In genomic region chr2:10101180-10101579, GRCm38 (mm10) we compare ENCODE assay signal across 9 mouse cellular contexts. TPM values are rescaled to one million over a fixed set of nuclear protein-coding genes. Genes with fewer than 3 reads are reported as not detected.
DNase-seq lines count a peak whose midpoint lies in the region; ATAC-seq and TF ChIP-seq lines count a peak whose summit lies in the region.
"Had no signal": no experiment of that assay in that cellular context is flagged by ENCODE, and none has a peak within 500 bp of the region (broad histone marks: within the 10 kb centered on the region; RNA-seq: fewer than 3 reads in every experiment).

No protein-coding gene starts in this region.

- peak; percentile 98 for TF ChIP-seq CTCF in stomach, postnatal 0 days (IDR thresholded peaks at IDR 0.05; ENCODE audit: low read depth)

- peak; percentile 59 for DNase-seq in forebrain, embryonic 11.5 days (ENCODE audit: low spot score)
- peak; percentile 77 for DNase-seq in CD4-positive, CD25-positive, alpha-beta regulatory T cell, adult 2 months (ENCODE audit: low read depth, low spot score)
- DNase-seq in c-Kit-positive CD71-negative TER-119-negative erythroid progenitor cells, embryonic 14.5 days (ENCODE audit: low read depth) = peak; percentile 35
- peak; percentile 59 for DNase-seq in hindbrain, embryonic 11.5 days (ENCODE audit: low spot score)
- peak; percentile 38 for DNase-seq in left cerebral cortex, adult 11 months (ENCODE audit: low spot score)
- peak; percentile 45 for DNase-seq in mesoderm, embryonic 11.5 days (ENCODE audit: low read depth, low spot score)
- peak; percentile 45 for DNase-seq in stomach, postnatal 0 days (ENCODE audit: low spot score)

- H3K4me3 ChIP-seq in forebrain, embryonic 11.5 days (ENCODE audit: low read depth, low read length) = no peak overlapping the region
- no peak overlapping the region for H3K4me3 ChIP-seq in forebrain, embryonic 16.5 days (replicated peaks; ENCODE audit: low read length)
- H3K4me3 ChIP-seq in hindbrain, embryonic 11.5 days (ENCODE audit: low read depth, low read length) = no peak overlapping the region
- no peak overlapping the region for H3K4me3 ChIP-seq in stomach, postnatal 0 days (ENCODE audit: low read depth, low read length)
- H3K4me3 ChIP-seq: stomach, embryonic 15.5 days had no signal

- H3K27ac ChIP-seq in forebrain, embryonic 11.5 days (ENCODE audit: low read depth, low read length) = no peak overlapping the region
- no peak overlapping the region for H3K27ac ChIP-seq in forebrain, embryonic 16.5 days (ENCODE audit: low read length)
- H3K27ac ChIP-seq in hindbrain, embryonic 11.5 days (ENCODE audit: low read depth, low read length) = no peak overlapping the region
- no peak overlapping the region for H3K27ac ChIP-seq in stomach, postnatal 0 days (replicated peaks)
- H3K27ac ChIP-seq: stomach, embryonic 15.5 days had no signal

- 42% methylated on average over 6 of the region's 6 CpGs for WGBS in forebrain, embryonic 11.5 days
- 32% methylated on average over 6 of the region's 6 CpGs for WGBS in forebrain, embryonic 16.5 days
- WGBS in hindbrain, embryonic 11.5 days = 47% methylated on average over 6 of the region's 6 CpGs
- 31% methylated on average over 6 of the region's 6 CpGs for WGBS in stomach, postnatal 0 days

- H3K9me3 ChIP-seq in forebrain, embryonic 11.5 days (ENCODE audit: control insufficient read depth, low read length) = no peaks in the 10 kb centered on the region
- no peaks in the 10 kb centered on the region for H3K9me3 ChIP-seq in forebrain, embryonic 16.5 days (ENCODE audit: control insufficient read depth, low read length)
- no peaks in the 10 kb centered on the region for H3K9me3 ChIP-seq in hindbrain, embryonic 11.5 days (ENCODE audit: control insufficient read depth, low read length)
- no peaks in the 10 kb centered on the region for H3K9me3 ChIP-seq in stomach, postnatal 0 days (ENCODE audit: control insufficient read depth, low read length)
- H3K9me3 ChIP-seq: stomach, embryonic 15.5 days had no signal

- no peaks in the 10 kb centered on the region for H3K27me3 ChIP-seq in forebrain, embryonic 11.5 days (ENCODE audit: control insufficient read depth, insufficient read depth, low read length)
- no peaks in the 10 kb centered on the region for H3K27me3 ChIP-seq in forebrain, embryonic 16.5 days (replicated peaks; ENCODE audit: control insufficient read depth, insufficient read depth, low read length)
- no peaks in the 10 kb centered on the region for H3K27me3 ChIP-seq in hindbrain, embryonic 11.5 days (ENCODE audit: control insufficient read depth, insufficient read depth, low read length)
- no peaks in the 10 kb centered on the region for H3K27me3 ChIP-seq in stomach, postnatal 0 days (ENCODE audit: control insufficient read depth, insufficient read depth, low read length)
- H3K27me3 ChIP-seq: stomach, embryonic 15.5 days had no signal

- no peak for TF ChIP-seq EP300 in stomach, postnatal 0 days (optimal IDR thresholded peaks at IDR 0.05)

- no peak for ATAC-seq in forebrain, embryonic 11.5 days (replicated peaks; ENCODE audit: low FRiP score)
- ATAC-seq in forebrain, embryonic 16.5 days = no peak
- 0 out of 2 replicates have a peak, but pooled peaks have one; percentile 31 for ATAC-seq in hindbrain, embryonic 11.5 days (ENCODE audit: low FRiP score)
- ATAC-seq in stomach, postnatal 0 days (ENCODE audit: low FRiP score, low TSS enrichment) = peak; percentile 63

- H3K9ac ChIP-seq in forebrain, embryonic 11.5 days (ENCODE audit: low read length) = no peak overlapping the region
- H3K9ac ChIP-seq in forebrain, embryonic 16.5 days (replicated peaks; ENCODE audit: low read depth, low read length) = no peak overlapping the region
- no peak overlapping the region for H3K9ac ChIP-seq in hindbrain, embryonic 11.5 days (ENCODE audit: low read depth, low read length)
- H3K9ac ChIP-seq in stomach, postnatal 0 days (ENCODE audit: low read length) = no peak overlapping the region
- H3K9ac ChIP-seq: stomach, embryonic 15.5 days had no signal

- no peaks in the 10 kb centered on the region for H3K4me1 ChIP-seq in forebrain, embryonic 11.5 days (replicated peaks; ENCODE audit: control insufficient read depth, insufficient read depth, low read length)
- no peaks in the 10 kb centered on the region for H3K4me1 ChIP-seq in forebrain, embryonic 16.5 days (replicated peaks; ENCODE audit: control insufficient read depth, insufficient read depth, low read length)
- H3K4me1 ChIP-seq in hindbrain, embryonic 11.5 days (replicated peaks; ENCODE audit: control insufficient read depth, insufficient read depth, low read length) = no peaks in the 10 kb centered on the region
- H3K4me1 ChIP-seq in stomach, postnatal 0 days (replicated peaks; ENCODE audit: control insufficient read depth, insufficient read depth) = no peaks in the 10 kb centered on the region
- H3K4me1 ChIP-seq: stomach, embryonic 15.5 days had no signal

- H3K36me3 ChIP-seq in forebrain, embryonic 11.5 days (ENCODE audit: control insufficient read depth, insufficient read depth, low read length) = no peaks in the 10 kb centered on the region
- no peaks in the 10 kb centered on the region for H3K36me3 ChIP-seq in forebrain, embryonic 16.5 days (ENCODE audit: control insufficient read depth, insufficient read depth)
- H3K36me3 ChIP-seq in hindbrain, embryonic 11.5 days (ENCODE audit: control insufficient read depth, insufficient read depth, low read length) = no peaks in the 10 kb centered on the region
- H3K36me3 ChIP-seq in stomach, postnatal 0 days (ENCODE audit: control insufficient read depth, insufficient read depth, low read length) = no peaks in the 10 kb centered on the region
- H3K36me3 ChIP-seq: stomach, embryonic 15.5 days had no signal

- no peak overlapping the region for H3K4me2 ChIP-seq in forebrain, embryonic 11.5 days (ENCODE audit: low read depth, low read length, severe bottlenecking)
- no peak overlapping the region for H3K4me2 ChIP-seq in forebrain, embryonic 16.5 days (ENCODE audit: low read length)
- no peak overlapping the region for H3K4me2 ChIP-seq in hindbrain, embryonic 11.5 days (replicated peaks; ENCODE audit: low read depth, low read length)
- H3K4me2 ChIP-seq in stomach, postnatal 0 days (replicated peaks; ENCODE audit: low read depth) = no peak overlapping the region
- H3K4me2 ChIP-seq: stomach, embryonic 15.5 days had no signal

RNA-seq across cellular contexts. Expression of gene Kin, which starts 20.8 kb away (rescaled TPM):
- polyA plus RNA-seq in forebrain, embryonic 11.5 days (2014; fragmentation: Nextera tagmentation; extraction: Ambion mirVana) = 40.2 and 40.4 TPM in 2 replicates
- 34.2 and 39.8 TPM in 2 replicates for polyA plus RNA-seq in forebrain, embryonic 16.5 days (2015; fragmentation: Nextera tagmentation; extraction: Ambion mirVana)
- polyA plus RNA-seq in hindbrain, embryonic 11.5 days (2014; fragmentation: Nextera tagmentation; extraction: Ambion mirVana) = 43.9 and 44.1 TPM in 2 replicates
- 15.4 and 16.2 TPM in 2 replicates for polyA plus RNA-seq in stomach, postnatal 0 days (2015; fragmentation: Nextera tagmentation; extraction: Ambion mirVana)

RNA-seq across cellular contexts. Expression of gene Atp5c1, which starts 20.9 kb away (rescaled TPM):
- polyA plus RNA-seq in forebrain, embryonic 11.5 days (2014; fragmentation: Nextera tagmentation; extraction: Ambion mirVana) = 474 and 504 TPM in 2 replicates
- 543 and 544 TPM in 2 replicates for polyA plus RNA-seq in forebrain, embryonic 16.5 days (2015; fragmentation: Nextera tagmentation; extraction: Ambion mirVana)
- 566 and 567 TPM in 2 replicates for polyA plus RNA-seq in hindbrain, embryonic 11.5 days (2014; fragmentation: Nextera tagmentation; extraction: Ambion mirVana)
- 620 and 626 TPM in 2 replicates for polyA plus RNA-seq in stomach, postnatal 0 days (2015; fragmentation: Nextera tagmentation; extraction: Ambion mirVana)

RNA-seq across cellular contexts. Expression of gene Itih2, which starts 30.0 kb away (rescaled TPM):
- 0.12 and 0.16 TPM in 2 replicates for polyA plus RNA-seq in forebrain, embryonic 11.5 days (2014; fragmentation: Nextera tagmentation; extraction: Ambion mirVana)
- polyA plus RNA-seq in forebrain, embryonic 16.5 days (2015; fragmentation: Nextera tagmentation; extraction: Ambion mirVana) = 2.1 and 3.8 TPM in 2 replicates
- 0.31 and 0.49 TPM in 2 replicates for polyA plus RNA-seq in hindbrain, embryonic 11.5 days (2014; fragmentation: Nextera tagmentation; extraction: Ambion mirVana)
- 9.0 and 11.3 TPM in 2 replicates for polyA plus RNA-seq in stomach, postnatal 0 days (2015; fragmentation: Nextera tagmentation; extraction: Ambion mirVana)

RNA-seq across cellular contexts. Expression of gene Itih5, which starts 52.2 kb away (rescaled TPM):
- polyA plus RNA-seq in forebrain, embryonic 11.5 days (2014; fragmentation: Nextera tagmentation; extraction: Ambion mirVana) = 3.5 and 3.7 TPM in 2 replicates
- polyA plus RNA-seq in forebrain, embryonic 16.5 days (2015; fragmentation: Nextera tagmentation; extraction: Ambion mirVana) = 3.7 and 6.0 TPM in 2 replicates
- 5.3 and 5.6 TPM in 2 replicates for polyA plus RNA-seq in hindbrain, embryonic 11.5 days (2014; fragmentation: Nextera tagmentation; extraction: Ambion mirVana)
- polyA plus RNA-seq in stomach, postnatal 0 days (2015; fragmentation: Nextera tagmentation; extraction: Ambion mirVana) = 28.0 and 35.4 TPM in 2 replicates

RNA-seq across cellular contexts. Expression of gene Taf3, which starts 52.8 kb away (rescaled TPM):
- 18.8 and 19.4 TPM in 2 replicates for polyA plus RNA-seq in forebrain, embryonic 11.5 days (2014; fragmentation: Nextera tagmentation; extraction: Ambion mirVana)
- 14.3 and 14.5 TPM in 2 replicates for polyA plus RNA-seq in forebrain, embryonic 16.5 days (2015; fragmentation: Nextera tagmentation; extraction: Ambion mirVana)
- 18.3 and 18.9 TPM in 2 replicates for polyA plus RNA-seq in hindbrain, embryonic 11.5 days (2014; fragmentation: Nextera tagmentation; extraction: Ambion mirVana)
- 4.7 and 4.9 TPM in 2 replicates for polyA plus RNA-seq in stomach, postnatal 0 days (2015; fragmentation: Nextera tagmentation; extraction: Ambion mirVana)

Comparison
In these comparisons a context has a peak if more than half of its experiments do, and no peak if none do; other contexts are left out.
1. ATAC-seq: peak in hindbrain, embryonic 11.5 days (single experiment) and stomach, postnatal 0 days (single experiment); none in forebrain, embryonic 11.5 days (single experiment) and forebrain, embryonic 16.5 days (single experiment).
2. Peak in every context shown above with its lines, with median percentiles within 50 percentile points of each other: DNase-seq.